Mouse (Mus musculus) cerebellum, adult 2 months (tissue): ENCODE measurements around the gene Cblb. TPM values are rescaled to one million over a fixed set of nuclear protein-coding genes. Genes with fewer than 3 reads are reported as not detected.

Source experiments
- DNase-seq, 2 experiments: peaks; one replicate each; pipeline ENCODE4 v3.0.0; 2021
- H3K27ac ChIP-seq: fragments of 200-500 bp; 2 replicates; pipeline ENCODE4 v1.5.1; 2012; ENCODE audit warnings: low read length, control low read depth, inconsistent platforms; ENCODE audit not compliant: insufficient read depth
- H3K27me3 ChIP-seq: fragments of 200-500 bp; 2 replicates; pipeline ENCODE4 v1.6.1; 2012; ENCODE audit warnings: inconsistent platforms, mild to moderate bottlenecking, low read length, moderate library complexity; ENCODE audit not compliant: control insufficient read depth, insufficient read depth
- H3K4me1 ChIP-seq: fragments of 200-500 bp; 2 replicates; pipeline ENCODE4 v1.6.1; 2011; ENCODE audit warnings: low read length; ENCODE audit not compliant: control insufficient read depth, insufficient read depth
- H3K4me3 ChIP-seq: fragments of 200-500 bp; replicated peaks from 2 replicates; pipeline ENCODE3; 2011; ENCODE audit warnings: mild to moderate bottlenecking, low read depth, low read length, control low read depth; ENCODE audit not compliant: insufficient read depth
- CTCF ChIP-seq: fragments of 200-500 bp; IDR thresholded peaks from 2 replicates; pipeline ENCODE4 v1.5.1; 2011; ENCODE audit warnings: low read depth, mild to moderate bottlenecking, control low read depth, low read length, moderate library complexity, borderline replicate concordance; ENCODE audit not compliant: insufficient read depth
- POLR2A ChIP-seq: fragments of 200-500 bp; IDR thresholded peaks from 2 replicates; pipeline ENCODE4 v1.6.1; 2011; ENCODE audit warnings: low read length, control low read depth, borderline replicate concordance; ENCODE audit not compliant: insufficient read depth
- WGBS: fragments of 180-500 bp; shearing (Covaris S2); methylation state at CpG from one replicate; pipeline ENCODE4 v1.1.7; 2018; 5-methylcytosine and 5-hydroxymethylcytosine counted together
- polyA plus RNA-seq: library from polyadenylated mRNA; depleted of rRNA; stranded (reverse); fragments of >200 nt; gene quantifications from 2 replicates; pipeline ENCODE4 v1.2.3, GENCODE M21; 2012

The Cblb gene
- polyA plus RNA-seq, 1 experiment = 14.2 TPM

DNA sequence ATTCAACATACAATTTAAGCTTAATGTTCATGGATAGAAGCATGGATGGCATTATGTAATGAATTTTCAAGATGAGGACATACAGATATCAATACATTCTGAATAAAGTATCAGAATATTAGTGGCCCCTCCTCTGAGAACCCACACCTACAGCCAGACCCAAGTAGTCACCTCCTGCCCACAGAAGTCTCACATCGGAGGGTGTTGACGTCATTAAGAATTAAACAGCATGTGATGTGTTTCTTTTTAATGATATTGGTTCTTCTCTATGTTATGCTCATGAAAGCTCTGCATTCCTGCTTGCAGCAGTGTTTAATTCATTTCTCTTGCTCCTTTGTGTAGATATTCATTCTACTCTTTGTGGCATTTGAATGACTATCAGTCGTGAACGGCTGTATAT is 94.9 kb downstream of the Cblb start:
- Histone ChIP-seq H3K27me3 (no peaks in the 10 kb centered on the region), H3K27ac (no peak overlapping the region), H3K4me3 (no peak overlapping the region), H3K4me1 (0 out of 2 replicates have a peak, but pooled peaks cover 5% of the 10 kb centered on the region)
- WGBS = 91% methylated on average over 4 of the region's 4 CpGs
- TF ChIP-seq CTCF (no peak), POLR2A (no peak)
- DNase-seq = no peak

DNA sequence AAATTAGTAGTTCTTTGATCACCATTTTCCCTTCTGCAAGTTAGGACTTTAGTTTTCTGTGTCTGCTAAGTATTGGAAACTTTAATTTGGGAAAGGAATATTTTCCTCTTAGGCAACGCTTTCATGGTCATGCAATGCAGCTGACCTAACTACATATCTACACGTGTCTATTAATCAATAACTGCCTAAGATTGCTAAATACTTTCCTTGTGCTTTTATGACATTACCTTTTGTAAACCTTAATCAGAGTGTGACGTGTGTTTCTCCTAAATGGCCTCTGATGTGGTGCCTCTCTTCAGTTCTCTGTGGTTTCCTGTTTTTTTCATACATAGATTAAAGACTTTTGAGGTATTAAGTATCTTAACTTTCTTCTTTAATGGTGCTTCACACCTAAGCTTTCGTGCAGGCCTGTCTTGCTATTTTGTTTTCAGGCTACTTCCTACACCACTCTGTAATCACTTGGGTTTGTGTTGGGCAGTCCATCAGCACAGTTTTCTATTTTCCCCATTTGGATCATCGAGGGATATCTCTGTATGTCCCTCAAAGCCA is 98.4 kb downstream of the Cblb start:
- Histone ChIP-seq H3K27me3 (no peaks in the 10 kb centered on the region), H3K4me1 (0 out of 2 replicates have a peak, but pooled peaks cover 3% of the 10 kb centered on the region), H3K27ac (no peak overlapping the region), H3K4me3 (no peak overlapping the region)
- no peak for DNase-seq
- 98% methylated on average over 5 of the region's 5 CpGs for WGBS
- TF ChIP-seq CTCF (no peak), POLR2A (no peak)

DNA sequence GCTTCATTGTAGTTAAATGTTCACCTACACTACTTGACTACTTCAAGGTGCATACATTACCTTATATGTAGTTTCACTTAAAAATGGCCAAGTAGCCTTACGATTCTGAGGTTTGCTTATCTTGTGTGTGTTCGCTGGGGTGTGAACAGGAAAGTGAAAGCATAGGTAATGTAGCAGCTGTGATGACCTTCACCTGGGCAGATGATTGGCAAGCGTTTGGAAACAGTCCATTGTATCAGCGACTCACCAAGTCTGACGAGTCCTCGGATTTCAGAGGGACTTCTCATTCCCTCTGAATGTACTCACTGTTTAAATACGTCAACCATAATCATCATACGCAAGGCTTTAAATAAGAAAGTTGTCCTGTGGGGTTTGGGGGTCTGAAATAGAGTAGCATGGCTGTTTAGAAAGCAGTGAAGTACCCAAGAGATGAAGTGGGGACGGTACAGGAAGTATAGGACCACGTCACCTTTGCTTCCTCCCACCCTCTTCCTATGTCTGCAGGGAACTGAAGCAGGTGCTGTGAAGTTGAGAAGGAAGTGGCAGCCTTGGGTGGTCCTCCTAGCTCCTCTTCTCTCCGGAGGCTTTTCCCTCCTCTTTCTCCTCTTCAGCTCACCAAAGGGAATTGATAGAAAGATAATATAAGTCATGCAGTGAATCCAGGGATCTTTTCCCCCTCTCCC is 101.9 kb downstream of the Cblb start:
- Histone ChIP-seq H3K4me1 (peaks cover 3% of the 10 kb centered on the region), H3K27ac (no peak overlapping the region), H3K27me3 (no peaks in the 10 kb centered on the region), H3K4me3 (no peak overlapping the region)
- no peak for DNase-seq
- WGBS = 90% methylated on average over 11 of the region's 11 CpGs
- TF ChIP-seq CTCF (no peak), POLR2A (no peak)

DNA sequence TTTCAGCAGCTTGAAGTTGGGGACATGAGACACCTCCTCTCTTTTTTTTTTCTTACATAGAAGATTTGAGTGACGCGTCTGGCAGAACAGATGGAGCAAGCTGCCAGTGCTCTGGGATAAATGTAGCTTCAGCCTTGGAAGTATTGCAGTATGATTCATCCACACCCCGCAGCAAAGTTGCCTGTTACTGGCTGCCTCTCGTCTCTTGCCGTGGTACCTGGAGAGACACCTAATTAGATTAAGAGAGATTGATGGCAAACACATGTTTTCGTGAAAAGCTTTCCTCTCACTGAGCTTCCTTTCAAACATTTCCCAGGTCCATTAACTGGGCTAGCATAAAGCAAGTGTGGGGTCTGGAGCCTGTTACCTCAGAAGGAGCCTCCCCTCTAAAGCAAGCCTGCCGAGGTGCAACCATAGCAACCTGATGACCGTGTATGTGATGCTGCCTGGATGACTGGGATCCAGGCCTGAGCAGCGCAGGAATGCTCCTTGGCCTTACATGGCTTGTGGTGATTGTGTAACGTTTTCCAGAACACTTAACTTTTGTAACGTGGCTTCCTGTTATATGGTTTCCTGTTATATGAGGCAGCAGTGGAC is 103.7 kb downstream of the Cblb start:
- H3K27ac ChIP-seq = no peak overlapping the region; the same call in 1 of the 2 replicates
- peak; percentile 55 to 76 for DNase-seq
- WGBS = 19% methylated on average over 11 of the region's 11 CpGs
- H3K27me3 ChIP-seq = no peaks in the 10 kb centered on the region
- H3K4me3 ChIP-seq = no peak overlapping the region
- peaks cover 3% of the 10 kb centered on the region for H3K4me1 ChIP-seq
- TF ChIP-seq POLR2A (no peak), CTCF (no peak)

DNA sequence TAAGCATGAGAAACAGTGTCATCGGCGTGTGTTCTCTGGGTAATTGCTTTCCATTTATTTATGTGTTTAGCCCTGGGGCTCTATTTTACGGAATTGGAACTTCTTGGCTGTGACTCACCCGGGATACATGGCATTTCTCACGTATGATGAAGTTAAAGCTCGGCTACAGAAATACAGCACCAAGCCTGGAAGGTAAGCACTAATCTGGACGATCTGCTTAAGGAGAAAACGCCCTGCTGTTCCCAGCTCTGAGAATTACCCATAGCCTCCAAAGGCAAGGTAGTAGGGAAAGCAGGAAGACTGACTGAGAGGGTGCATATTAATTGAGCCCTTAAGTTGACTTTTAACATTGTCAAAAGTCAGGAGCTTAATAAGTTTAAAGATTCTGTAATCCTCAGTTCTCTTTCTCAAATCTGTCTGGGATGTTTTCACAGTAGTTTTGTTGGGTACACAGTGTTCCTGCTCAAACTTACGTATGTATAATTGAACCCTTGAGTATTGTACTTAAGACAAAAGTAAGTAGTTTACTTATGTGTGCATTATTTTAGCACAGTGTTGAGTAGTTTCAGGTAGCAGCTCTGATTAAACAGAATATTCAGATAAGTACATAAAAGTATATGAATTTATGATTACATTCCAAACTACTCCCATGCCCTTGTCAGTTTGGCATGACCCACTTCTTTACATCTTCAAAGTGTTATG is 104.8 kb downstream of the Cblb start:
- DNase-seq = no peak
- peaks cover 3% of the 10 kb centered on the region for H3K4me1 ChIP-seq
- H3K27me3 ChIP-seq = no peaks in the 10 kb centered on the region
- H3K4me3 ChIP-seq = no peak overlapping the region
- TF ChIP-seq CTCF (no peak), POLR2A (no peak)
- 92% methylated on average over 9 of the region's 9 CpGs for WGBS
- no peak overlapping the region for H3K27ac ChIP-seq

GRCm38 (mm10) chr16:52143101-52143500 is 112.1 kb downstream of the Cblb start:
- Histone ChIP-seq H3K4me3 (no peak overlapping the region), H3K27me3 (no peaks in the 10 kb centered on the region), H3K4me1 (no peaks in the 10 kb centered on the region), H3K27ac (no peak overlapping the region)
- TF ChIP-seq POLR2A (no peak), CTCF (no peak)
- WGBS = 86% methylated on average over 13 of the region's 13 CpGs
- no peak for DNase-seq

DNA sequence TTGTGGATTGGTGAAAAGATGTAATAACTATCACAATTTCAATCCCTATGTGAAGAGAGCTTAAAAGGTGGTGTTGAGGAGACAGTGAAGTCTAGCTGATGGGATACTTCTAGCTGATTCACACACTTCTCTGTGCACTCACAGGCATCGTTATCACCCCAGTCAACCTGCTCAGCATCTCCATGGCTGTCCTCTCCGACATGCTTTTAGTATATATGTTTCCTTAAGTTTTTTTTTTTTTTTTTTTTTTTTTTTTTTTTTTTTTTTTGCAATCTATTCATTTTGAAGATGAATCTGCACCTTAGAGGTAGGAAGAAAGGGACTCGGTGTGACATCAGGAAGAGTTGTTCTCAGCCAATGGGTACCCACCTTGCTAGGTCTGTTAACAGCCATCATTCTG is 112.8 kb downstream of the Cblb start:
- H3K27ac ChIP-seq = no peak overlapping the region
- H3K4me1 ChIP-seq = no peaks in the 10 kb centered on the region
- no peak for DNase-seq
- 97% methylated on average over 3 of the region's 3 CpGs for WGBS
- TF ChIP-seq POLR2A (no peak), CTCF (no peak)
- H3K4me3 ChIP-seq = no peak overlapping the region
- no peaks in the 10 kb centered on the region for H3K27me3 ChIP-seq
